Mouse (Mus musculus): ENCODE data around the gene C1qtnf9. TPM values are rescaled to one million over a fixed set of nuclear protein-coding genes. Genes with fewer than 3 reads are reported as not detected.

Gene C1qtnf9
- polyA plus RNA-seq, 1 experiment, result 4.1 TPM

DNA sequence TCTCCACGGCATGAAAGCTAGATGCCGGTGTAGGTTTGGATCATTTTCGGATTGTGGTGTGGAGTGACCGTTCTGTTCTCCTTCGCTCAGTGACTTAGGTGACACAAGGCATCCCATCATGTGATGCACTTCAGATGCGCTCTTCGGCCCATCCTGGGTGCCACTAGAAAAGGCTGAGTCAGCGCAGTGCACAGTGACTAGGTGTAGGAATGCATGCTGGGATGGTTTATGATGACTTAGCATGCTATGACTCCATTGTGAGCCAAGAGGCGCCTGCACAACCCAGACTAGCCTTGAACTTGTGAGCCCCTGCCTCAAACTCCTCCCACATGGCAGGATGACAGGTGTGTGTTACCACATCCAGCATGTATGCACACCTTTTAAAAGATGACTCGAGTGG lies 21.8 kb upstream of the C1qtnf9 start:
- Histone ChIP-seq H3K4me1 (replicated peaks; ENCODE audit: control insufficient read depth, insufficient read depth, low read length) (peaks cover 22% of the 10 kb centered on the region), H3K27me3 (ENCODE audit: control insufficient read depth, insufficient read depth, low read length) (no peaks in the 10 kb centered on the region), H3K4me3 (ENCODE audit: control insufficient read depth, insufficient read depth, low read length) (no peak overlapping the region), H3K36me3 (ENCODE audit: control insufficient read depth, insufficient read depth, low read length) (peaks cover 57% of the 10 kb centered on the region), H3K27ac (ENCODE audit: control insufficient read depth, insufficient read depth, low read length) (no peak overlapping the region)
- 93% methylated on average over 10 of the region's 10 CpGs for WGBS
- TF ChIP-seq POLR2A (IDR thresholded peaks at IDR 0.05; ENCODE audit: control insufficient read depth, extremely low read depth, insufficient read depth, low read length, poor library complexity) (no peak), CTCF (IDR thresholded peaks at IDR 0.05; ENCODE audit: borderline replicate concordance, control insufficient read depth, extremely low read depth, insufficient read depth, low read length, poor library complexity) (no peak)
- no peak for DNase-seq

DNA sequence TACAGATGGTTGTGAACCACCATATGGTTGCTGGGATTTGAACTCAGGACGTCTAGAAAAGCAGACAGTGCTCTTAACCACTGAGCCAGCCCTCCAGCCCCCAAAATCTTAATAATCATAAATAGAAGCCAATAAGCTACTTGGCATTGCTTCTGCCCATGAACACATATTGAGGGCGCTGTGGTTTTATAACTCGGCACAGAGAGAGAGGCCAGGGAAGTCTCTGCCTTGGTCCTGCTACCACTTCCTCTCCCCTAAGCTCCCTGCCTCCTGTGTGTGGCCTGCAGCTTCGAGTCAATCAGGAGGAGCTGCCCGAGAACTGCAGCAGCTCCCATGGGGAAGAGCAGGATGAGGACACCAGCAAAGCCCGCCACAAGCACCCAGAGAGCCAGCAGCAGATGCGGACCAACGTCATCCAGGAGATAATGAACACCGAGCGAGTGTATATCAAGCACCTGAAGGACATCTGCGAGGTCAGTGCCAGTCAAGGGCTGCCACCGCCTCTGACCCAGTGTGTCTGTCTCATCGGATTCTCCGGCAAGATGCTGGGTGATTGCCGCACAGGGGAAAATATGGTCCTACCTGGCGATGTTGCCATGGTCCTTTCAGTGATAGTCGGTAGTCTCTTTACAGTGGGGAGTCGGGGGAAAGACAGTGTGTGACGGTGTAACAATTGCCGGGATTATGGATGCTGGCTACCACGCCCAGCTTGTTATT lies 20.6 kb upstream of the C1qtnf9 start:
- H3K36me3 ChIP-seq (ENCODE audit: control insufficient read depth, insufficient read depth, low read length), result peaks cover 65% of the 10 kb centered on the region
- no peak for TF ChIP-seq POLR2A (IDR thresholded peaks at IDR 0.05; ENCODE audit: control insufficient read depth, extremely low read depth, insufficient read depth, low read length, poor library complexity)
- TF ChIP-seq CTCF (IDR thresholded peaks at IDR 0.05; ENCODE audit: borderline replicate concordance, control insufficient read depth, extremely low read depth, insufficient read depth, low read length, poor library complexity), result no peak
- no peak overlapping the region for H3K4me3 ChIP-seq (ENCODE audit: control insufficient read depth, insufficient read depth, low read length)
- DNase-seq, result no peak
- 76% methylated on average over 21 of the region's 21 CpGs for WGBS
- peaks cover 11% of the 10 kb centered on the region for H3K4me1 ChIP-seq (replicated peaks; ENCODE audit: control insufficient read depth, insufficient read depth, low read length)
- H3K27me3 ChIP-seq (ENCODE audit: control insufficient read depth, insufficient read depth, low read length), result no peaks in the 10 kb centered on the region
- no peak overlapping the region for H3K27ac ChIP-seq (ENCODE audit: control insufficient read depth, insufficient read depth, low read length)

DNA sequence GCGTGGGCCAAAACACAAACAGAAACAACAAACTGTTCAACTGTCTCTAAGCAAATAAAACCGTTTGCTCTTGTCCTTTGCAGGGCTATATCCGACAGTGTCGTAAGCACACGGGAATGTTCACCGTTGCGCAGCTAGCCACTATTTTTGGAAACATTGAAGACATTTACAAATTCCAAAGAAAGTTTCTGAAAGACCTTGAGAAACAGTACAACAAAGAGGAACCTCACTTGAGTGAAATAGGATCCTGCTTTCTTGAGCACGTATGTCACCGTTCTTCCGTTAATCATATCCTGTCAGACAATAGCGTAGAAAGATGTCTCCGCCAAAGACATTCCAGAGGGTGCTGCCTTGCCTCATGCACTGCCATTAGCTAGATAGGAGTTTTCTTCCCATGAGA lies 18.1 kb upstream of the C1qtnf9 start:
- Histone ChIP-seq H3K4me1 (replicated peaks; ENCODE audit: control insufficient read depth, insufficient read depth, low read length) (no peaks in the 10 kb centered on the region; the same call in 1 of the 2 replicates), H3K27ac (ENCODE audit: control insufficient read depth, insufficient read depth, low read length) (no peak overlapping the region), H3K27me3 (ENCODE audit: control insufficient read depth, insufficient read depth, low read length) (no peaks in the 10 kb centered on the region), H3K36me3 (ENCODE audit: control insufficient read depth, insufficient read depth, low read length) (peaks cover 87% of the 10 kb centered on the region), H3K4me3 (ENCODE audit: control insufficient read depth, insufficient read depth, low read length) (no peak overlapping the region)
- TF ChIP-seq POLR2A (IDR thresholded peaks at IDR 0.05; ENCODE audit: control insufficient read depth, extremely low read depth, insufficient read depth, low read length, poor library complexity) (no peak), CTCF (IDR thresholded peaks at IDR 0.05; ENCODE audit: borderline replicate concordance, control insufficient read depth, extremely low read depth, insufficient read depth, low read length, poor library complexity) (no peak)
- 93% methylated on average over 12 of the region's 12 CpGs for WGBS
- no peak for DNase-seq

DNA sequence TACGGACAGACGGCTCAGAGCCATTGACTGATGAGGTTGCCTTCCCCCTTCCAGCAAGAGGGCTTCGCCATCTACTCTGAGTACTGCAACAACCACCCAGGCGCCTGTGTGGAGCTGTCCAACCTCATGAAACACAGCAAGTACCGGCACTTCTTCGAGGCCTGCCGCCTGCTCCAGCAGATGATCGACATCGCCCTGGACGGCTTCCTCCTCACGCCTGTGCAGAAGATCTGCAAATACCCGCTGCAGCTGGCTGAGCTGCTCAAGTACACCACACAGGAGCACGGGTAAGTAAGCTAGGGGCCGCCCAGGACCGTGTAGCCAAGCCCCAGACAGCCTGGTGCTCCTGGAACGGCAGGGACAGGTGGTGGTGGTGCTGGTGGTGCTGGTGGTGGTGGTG lies 16.4 kb upstream of the C1qtnf9 start:
- Histone ChIP-seq H3K4me1 (replicated peaks; ENCODE audit: control insufficient read depth, insufficient read depth, low read length) (no peaks in the 10 kb centered on the region), H3K4me3 (ENCODE audit: control insufficient read depth, insufficient read depth, low read length) (no peak overlapping the region), H3K36me3 (ENCODE audit: control insufficient read depth, insufficient read depth, low read length) (peaks cover 90% of the 10 kb centered on the region), H3K27me3 (ENCODE audit: control insufficient read depth, insufficient read depth, low read length) (no peaks in the 10 kb centered on the region), H3K27ac (ENCODE audit: control insufficient read depth, insufficient read depth, low read length) (no peak overlapping the region)
- 98% methylated on average over 16 of the region's 16 CpGs for WGBS
- no peak for DNase-seq
- TF ChIP-seq POLR2A (IDR thresholded peaks at IDR 0.05; ENCODE audit: control insufficient read depth, extremely low read depth, insufficient read depth, low read length, poor library complexity) (no peak), CTCF (IDR thresholded peaks at IDR 0.05; ENCODE audit: borderline replicate concordance, control insufficient read depth, extremely low read depth, insufficient read depth, low read length, poor library complexity) (no peak)

DNA sequence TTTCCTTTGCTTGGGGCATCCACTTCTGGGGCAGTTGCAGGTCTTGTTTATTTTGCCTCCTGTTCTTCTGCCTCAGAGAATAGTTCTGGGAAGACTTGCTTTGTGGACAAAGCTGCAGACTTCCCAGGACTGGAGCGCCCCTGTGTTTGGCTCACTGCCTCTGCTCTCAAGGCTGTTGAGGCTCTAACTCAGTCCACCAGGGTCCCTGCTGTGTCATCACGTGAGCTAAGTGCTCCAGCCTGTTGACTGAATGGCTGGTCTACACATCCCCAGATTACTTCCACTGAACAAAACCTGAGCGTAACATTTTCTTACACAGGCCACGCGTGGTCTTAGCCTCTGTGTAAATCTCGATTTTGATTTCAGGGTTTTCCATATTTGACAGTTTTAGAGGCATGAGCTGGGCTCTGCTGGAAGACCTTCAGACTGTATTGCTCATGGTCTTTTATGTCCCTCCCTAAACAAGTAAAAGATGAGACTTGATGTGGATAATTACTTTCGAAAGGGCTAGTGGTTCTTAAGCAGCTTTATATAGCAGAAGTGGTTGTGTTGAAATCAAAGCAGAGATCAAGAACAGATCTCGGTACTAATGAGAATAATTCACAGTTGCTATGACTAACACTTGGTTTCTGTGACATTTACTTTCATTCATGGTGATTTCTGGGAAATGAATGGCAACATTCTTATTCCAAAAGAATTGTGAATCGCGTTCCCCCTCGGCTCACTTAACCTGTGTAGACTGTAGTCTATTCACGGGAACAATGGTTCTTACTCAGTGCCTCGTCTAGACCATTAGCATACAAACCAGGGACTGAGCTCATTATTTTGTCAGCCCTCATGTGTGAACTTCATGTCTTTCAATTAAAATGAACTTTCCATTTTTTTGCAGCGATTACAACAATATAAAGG lies 14.8 kb upstream of the C1qtnf9 start:
- DNase-seq, result no peak
- no peak for TF ChIP-seq POLR2A (IDR thresholded peaks at IDR 0.05; ENCODE audit: control insufficient read depth, extremely low read depth, insufficient read depth, low read length, poor library complexity)
- TF ChIP-seq CTCF (IDR thresholded peaks at IDR 0.05; ENCODE audit: borderline replicate concordance, control insufficient read depth, extremely low read depth, insufficient read depth, low read length, poor library complexity), result no peak
- no peaks in the 10 kb centered on the region for H3K4me1 ChIP-seq (replicated peaks; ENCODE audit: control insufficient read depth, insufficient read depth, low read length)
- peaks cover 89% of the 10 kb centered on the region for H3K36me3 ChIP-seq (ENCODE audit: control insufficient read depth, insufficient read depth, low read length)
- no peak overlapping the region for H3K4me3 ChIP-seq (ENCODE audit: control insufficient read depth, insufficient read depth, low read length)
- H3K27ac ChIP-seq (ENCODE audit: control insufficient read depth, insufficient read depth, low read length), result no peak overlapping the region
- no peaks in the 10 kb centered on the region for H3K27me3 ChIP-seq (ENCODE audit: control insufficient read depth, insufficient read depth, low read length)
- 96% methylated on average over 14 of the region's 14 CpGs for WGBS

DNA sequence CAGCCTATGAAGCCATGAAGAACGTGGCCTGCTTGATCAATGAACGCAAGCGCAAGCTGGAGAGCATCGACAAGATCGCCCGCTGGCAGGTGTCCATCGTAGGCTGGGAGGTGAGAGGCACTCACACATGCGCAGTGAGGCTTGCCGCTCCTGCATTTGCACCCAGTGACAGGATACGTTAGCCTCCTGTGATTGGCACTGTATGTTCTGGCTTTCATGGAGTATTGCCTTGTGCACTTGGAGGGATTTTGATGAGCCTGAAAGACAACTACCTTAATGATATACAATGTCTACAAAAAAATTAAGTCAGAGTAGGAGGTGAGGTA lies 14.2 kb upstream of the C1qtnf9 start:
- peaks cover 92% of the 10 kb centered on the region for H3K36me3 ChIP-seq (ENCODE audit: control insufficient read depth, insufficient read depth, low read length)
- H3K4me3 ChIP-seq (ENCODE audit: control insufficient read depth, insufficient read depth, low read length), result no peak overlapping the region
- TF ChIP-seq CTCF (IDR thresholded peaks at IDR 0.05; ENCODE audit: borderline replicate concordance, control insufficient read depth, extremely low read depth, insufficient read depth, low read length, poor library complexity) (no peak), POLR2A (IDR thresholded peaks at IDR 0.05; ENCODE audit: control insufficient read depth, extremely low read depth, insufficient read depth, low read length, poor library complexity) (no peak)
- 97% methylated on average over 10 of the region's 10 CpGs for WGBS
- no peaks in the 10 kb centered on the region for H3K27me3 ChIP-seq (ENCODE audit: control insufficient read depth, insufficient read depth, low read length)
- no peaks in the 10 kb centered on the region for H3K4me1 ChIP-seq (replicated peaks; ENCODE audit: control insufficient read depth, insufficient read depth, low read length)
- no peak overlapping the region for H3K27ac ChIP-seq (ENCODE audit: control insufficient read depth, insufficient read depth, low read length)
- no peak for DNase-seq
